Mouse (Mus musculus): ENCODE measurements at regions not wholly inside any gene's neighbourhood (a gene's known extent, or its start where the extent isn't known, plus 50 kb on each side); places are given as distances from the start of the nearest gene placed in this dataset.

DNA sequence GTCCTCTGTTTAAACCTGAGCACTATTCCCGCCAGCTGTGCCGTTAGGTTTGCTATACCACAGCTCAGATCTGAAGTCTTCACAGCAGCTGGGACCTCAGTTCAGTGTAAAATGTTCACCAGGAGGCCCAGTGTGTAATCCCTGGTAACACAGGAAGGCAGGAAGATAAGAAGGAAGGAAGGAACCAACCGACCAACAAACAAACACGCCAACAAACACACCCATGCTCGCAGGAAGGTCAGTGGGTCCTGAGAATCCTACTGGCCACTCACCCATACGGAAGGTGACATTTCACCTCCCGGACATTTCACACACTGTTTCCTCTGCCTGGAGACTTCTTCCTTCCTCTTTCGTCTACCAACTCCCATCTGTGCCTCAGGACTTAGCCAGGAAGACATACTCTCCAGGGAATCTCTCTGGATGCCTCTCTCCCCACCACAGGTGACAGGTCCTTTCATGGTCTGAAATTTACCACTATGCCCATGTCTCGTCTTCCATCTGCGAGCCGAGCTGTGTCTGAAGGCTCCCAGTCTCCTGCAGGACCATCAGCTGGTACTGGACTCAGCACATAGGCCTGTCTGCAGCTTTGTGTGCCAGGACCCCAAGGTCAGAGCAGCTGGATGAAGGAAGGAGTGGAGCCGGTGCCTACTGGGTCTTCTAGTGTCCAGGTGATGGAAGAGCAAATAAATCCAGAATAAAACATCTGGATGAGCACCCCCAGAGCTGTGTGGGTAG lies 61.1 kb upstream of the Xpa start:
- H3K36me3 ChIP-seq (ENCODE audit: control insufficient read depth, insufficient read depth, low read length): no peaks in the 10 kb centered on the region
- H3K4me2 ChIP-seq: no peak overlapping the region
- no peak for DNase-seq (ENCODE audit: low spot score)
- 59% methylated on average over 12 of the region's 12 CpGs for WGBS
- no peak overlapping the region for H3K9ac ChIP-seq (ENCODE audit: low read depth, low read length)
- no peak overlapping the region for H3K27ac ChIP-seq (ENCODE audit: low read depth, low read length)
- no peak overlapping the region for H3K4me3 ChIP-seq (ENCODE audit: low read depth, low read length)
- no peak for ATAC-seq (replicated peaks; ENCODE audit: low FRiP score)
- no peaks in the 10 kb centered on the region for H3K4me1 ChIP-seq (replicated peaks; ENCODE audit: control insufficient read depth, insufficient read depth, low read length)
- no peaks in the 10 kb centered on the region for H3K9me3 ChIP-seq (ENCODE audit: control insufficient read depth, low read length)
- H3K27me3 ChIP-seq (replicated peaks; ENCODE audit: control insufficient read depth, insufficient read depth, low read length): no peaks in the 10 kb centered on the region

- Histone ChIP-seq H3K27ac (ENCODE audit: low read depth, low read length) (no peak overlapping the region), H3K4me3 (ENCODE audit: low read depth, low read length) (no peak overlapping the region), H3K27me3 (replicated peaks; ENCODE audit: control insufficient read depth, insufficient read depth, low read length) (no peaks in the 10 kb centered on the region), H3K36me3 (ENCODE audit: control insufficient read depth, insufficient read depth, low read length) (no peaks in the 10 kb centered on the region), H3K4me1 (replicated peaks; ENCODE audit: control insufficient read depth, insufficient read depth, low read length) (no peaks in the 10 kb centered on the region), H3K9me3 (ENCODE audit: control insufficient read depth, low read length) (no peaks in the 10 kb centered on the region), H3K4me2 (no peak overlapping the region), H3K9ac (ENCODE audit: low read depth, low read length) (no peak overlapping the region)
- ATAC-seq (replicated peaks; ENCODE audit: low FRiP score) (no peak), DNase-seq (ENCODE audit: low spot score) (no peak)
- 66% methylated on average over 5 of the region's 5 CpGs for WGBS
These were observed 62.7 kb upstream of the Xpa start for GRCm38 (mm10) chr4:46258774-46259173.

- Histone ChIP-seq H3K9ac (ENCODE audit: low read depth, low read length) (no peak overlapping the region), H3K36me3 (ENCODE audit: control insufficient read depth, insufficient read depth, low read length) (no peaks in the 10 kb centered on the region), H3K9me3 (ENCODE audit: control insufficient read depth, low read length) (no peaks in the 10 kb centered on the region), H3K4me1 (replicated peaks; ENCODE audit: control insufficient read depth, insufficient read depth, low read length) (no peaks in the 10 kb centered on the region; the same call in 1 of the 2 replicates), H3K27me3 (replicated peaks; ENCODE audit: control insufficient read depth, insufficient read depth, low read length) (no peaks in the 10 kb centered on the region), H3K27ac (ENCODE audit: low read depth, low read length) (no peak overlapping the region), H3K4me2 (no peak overlapping the region), H3K4me3 (ENCODE audit: low read depth, low read length) (no peak overlapping the region)
- DNase-seq (ENCODE audit: low spot score): no peak
- ATAC-seq (replicated peaks; ENCODE audit: low FRiP score): no peak
- 57% methylated on average over 6 of the region's 6 CpGs for WGBS
These were observed 72.6 kb upstream of the Xpa start for GRCm38 (mm10) chr4:46268564-46269247.

DNA sequence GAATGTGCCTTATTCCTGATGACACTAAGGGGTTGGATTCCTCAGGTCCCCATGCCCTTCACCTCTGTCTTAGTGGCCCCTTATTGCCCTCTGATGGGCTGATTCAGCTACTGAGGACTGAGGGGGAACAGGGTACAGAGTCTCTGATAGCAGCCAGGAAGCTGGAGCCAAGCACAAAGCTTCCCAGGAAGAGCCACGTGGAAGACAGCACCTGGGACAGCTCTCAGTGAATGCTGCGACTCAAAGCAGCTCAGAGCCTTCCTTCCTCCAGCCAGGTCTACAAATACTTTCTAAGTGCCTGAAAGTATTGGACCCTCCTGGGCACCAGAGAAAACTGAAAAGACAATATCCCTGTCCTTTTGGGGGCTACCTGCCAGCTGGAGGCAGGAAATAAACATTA lies 72.3 kb upstream of the Foxe1 start:
- DNase-seq (ENCODE audit: low spot score): no peak
- Histone ChIP-seq H3K4me2 (no peak overlapping the region), H3K9ac (ENCODE audit: low read depth, low read length) (no peak overlapping the region), H3K4me1 (replicated peaks; ENCODE audit: control insufficient read depth, insufficient read depth, low read length) (no peaks in the 10 kb centered on the region; the same call in 1 of the 2 replicates), H3K36me3 (ENCODE audit: control insufficient read depth, insufficient read depth, low read length) (no peaks in the 10 kb centered on the region), H3K27ac (ENCODE audit: low read depth, low read length) (no peak overlapping the region), H3K9me3 (ENCODE audit: control insufficient read depth, low read length) (no peaks in the 10 kb centered on the region), H3K27me3 (replicated peaks; ENCODE audit: control insufficient read depth, insufficient read depth, low read length) (no peaks in the 10 kb centered on the region), H3K4me3 (ENCODE audit: low read depth, low read length) (no peak overlapping the region)
- WGBS: 3% methylated on average over 2 of the region's 2 CpGs
- ATAC-seq (replicated peaks; ENCODE audit: low FRiP score): no peak

DNA sequence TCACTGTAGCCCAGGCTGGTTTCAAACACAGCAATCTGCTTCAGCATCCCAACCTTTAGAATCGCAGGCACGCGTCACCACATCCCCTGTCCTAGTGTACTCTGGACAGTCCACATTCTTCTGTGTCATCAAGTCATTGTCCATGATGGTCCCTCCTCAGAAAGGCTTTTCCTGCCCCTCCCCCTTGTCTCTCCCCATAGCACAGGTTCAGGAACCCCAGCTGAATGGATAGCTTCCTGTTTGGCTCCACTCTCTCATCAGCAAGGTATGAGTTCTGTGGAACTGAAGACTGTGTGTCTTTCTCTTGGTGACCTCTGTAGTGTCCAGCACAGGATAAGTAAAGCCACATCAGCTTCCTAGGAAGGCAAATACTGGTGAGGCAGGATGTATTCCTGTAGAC lies 67.6 kb upstream of the Foxe1 start:
- Histone ChIP-seq H3K27me3 (replicated peaks; ENCODE audit: control insufficient read depth, insufficient read depth, low read length) (no peaks in the 10 kb centered on the region), H3K4me3 (ENCODE audit: low read depth, low read length) (no peak overlapping the region), H3K4me1 (replicated peaks; ENCODE audit: control insufficient read depth, insufficient read depth, low read length) (no peaks in the 10 kb centered on the region), H3K36me3 (ENCODE audit: control insufficient read depth, insufficient read depth, low read length) (no peaks in the 10 kb centered on the region), H3K9ac (ENCODE audit: low read depth, low read length) (no peak overlapping the region), H3K27ac (ENCODE audit: low read depth, low read length) (no peak overlapping the region), H3K4me2 (no peak overlapping the region), H3K9me3 (ENCODE audit: control insufficient read depth, low read length) (no peaks in the 10 kb centered on the region)
- DNase-seq (ENCODE audit: low spot score) (no peak), ATAC-seq (replicated peaks; ENCODE audit: low FRiP score) (no peak)
- 74% methylated on average over 3 of the region's 3 CpGs for WGBS

- DNase-seq (ENCODE audit: low spot score): no peak
- peak overlapping the region; percentile 37 for H3K4me2 ChIP-seq
- ATAC-seq (replicated peaks; ENCODE audit: low FRiP score): no peak
- H3K4me3 ChIP-seq (ENCODE audit: low read depth, low read length): no peak overlapping the region
- H3K27me3 ChIP-seq (replicated peaks; ENCODE audit: control insufficient read depth, insufficient read depth, low read length): no peaks in the 10 kb centered on the region
- H3K9me3 ChIP-seq (ENCODE audit: control insufficient read depth, low read length): no peaks in the 10 kb centered on the region
- 11% methylated on average over 19 of the region's 19 CpGs for WGBS
- no peak overlapping the region for H3K27ac ChIP-seq (ENCODE audit: low read depth, low read length)
- H3K4me1 ChIP-seq (replicated peaks; ENCODE audit: control insufficient read depth, insufficient read depth, low read length): no peaks in the 10 kb centered on the region
- no peaks in the 10 kb centered on the region for H3K36me3 ChIP-seq (ENCODE audit: control insufficient read depth, insufficient read depth, low read length)
- no peak overlapping the region for H3K9ac ChIP-seq (ENCODE audit: low read depth, low read length)
These were observed 66.4 kb upstream of the Foxe1 start for GRCm38 (mm10) chr4:46276851-46277581.

DNA sequence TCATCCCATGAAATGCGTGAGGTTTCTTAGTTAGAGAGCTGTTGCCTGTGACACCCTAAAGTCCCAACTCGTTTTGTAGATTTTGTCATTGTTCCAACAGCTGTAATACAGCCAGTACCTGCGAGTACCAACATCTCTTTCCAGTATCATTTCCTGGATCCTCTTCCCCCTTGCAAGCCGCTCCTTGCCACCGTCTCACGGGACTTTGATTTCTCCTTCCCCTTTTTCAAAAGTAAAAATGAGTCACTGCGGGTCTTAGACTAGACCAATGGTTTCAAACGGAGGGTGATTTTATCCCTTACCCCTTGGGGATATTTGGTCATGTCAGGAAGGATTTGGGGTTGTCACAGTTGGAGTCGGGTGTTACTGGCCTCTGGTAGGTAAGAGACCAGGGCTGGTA lies 56.5 kb upstream of the Foxe1 start:
- Histone ChIP-seq H3K4me1 (replicated peaks; ENCODE audit: control insufficient read depth, insufficient read depth, low read length) (no peaks in the 10 kb centered on the region), H3K27ac (ENCODE audit: low read depth, low read length) (no peak overlapping the region), H3K9me3 (ENCODE audit: control insufficient read depth, low read length) (no peaks in the 10 kb centered on the region), H3K36me3 (ENCODE audit: control insufficient read depth, insufficient read depth, low read length) (no peaks in the 10 kb centered on the region), H3K9ac (ENCODE audit: low read depth, low read length) (no peak overlapping the region), H3K4me3 (ENCODE audit: low read depth, low read length) (no peak overlapping the region), H3K4me2 (no peak overlapping the region), H3K27me3 (replicated peaks; ENCODE audit: control insufficient read depth, insufficient read depth, low read length) (0 out of 2 replicates have a peak, but pooled peaks cover 5% of the 10 kb centered on the region)
- ATAC-seq (replicated peaks; ENCODE audit: low FRiP score) (no peak), DNase-seq (ENCODE audit: low spot score) (no peak)
- WGBS: 76% methylated on average over 9 of the region's 9 CpGs

- Histone ChIP-seq H3K9me3 (ENCODE audit: control insufficient read depth, low read length) (no peaks in the 10 kb centered on the region), H3K4me2 (no peak overlapping the region), H3K36me3 (ENCODE audit: control insufficient read depth, insufficient read depth, low read length) (no peaks in the 10 kb centered on the region), H3K4me1 (replicated peaks; ENCODE audit: control insufficient read depth, insufficient read depth, low read length) (no peaks in the 10 kb centered on the region), H3K27ac (ENCODE audit: low read depth, low read length) (no peak overlapping the region), H3K4me3 (ENCODE audit: low read depth, low read length) (no peak overlapping the region), H3K9ac (ENCODE audit: low read depth, low read length) (no peak overlapping the region), H3K27me3 (replicated peaks; ENCODE audit: control insufficient read depth, insufficient read depth, low read length) (0 out of 2 replicates have a peak, but pooled peaks cover 3% of the 10 kb centered on the region)
- no peak for DNase-seq (ENCODE audit: low spot score)
- WGBS: 31% methylated on average over 10 of the region's 10 CpGs
- no peak for ATAC-seq (replicated peaks; ENCODE audit: low FRiP score)
These were observed 51.7 kb upstream of the Foxe1 start for GRCm38 (mm10) chr4:46291620-46292254.

Measured in liver, embryonic 11.5 days (tissue).